Mouse (Mus musculus): ENCODE results near the gene Kat2b. TPM values are rescaled to one million over a fixed set of nuclear protein-coding genes. Genes with fewer than 3 reads are reported as not detected.

The Kat2b gene
- 28.0 TPM for polyA plus RNA-seq (2014; fragmentation: Illumina TruSeq; extraction: RNeasy Lipid Tissue Mini Kit (QIAGEN cat#74804); ENCODE audit: low read depth, low replicate concordance)

GRCm38 (mm10) chr17:53566161-53566918 is at the start of gene Kat2b:
Gene Kat2b (plus strand): TSS chr17:53566861.

GRCm38 (mm10) chr17:53539351-53539750 is 27.3 kb upstream of the Kat2b start, which contains the start of gene Pp2d1:
Gene Pp2d1 (minus strand): TSS chr17:53539451.

GRCm38 (mm10) chr17:53688877-53689802 is 122.5 kb downstream of the Kat2b start, which contains the start of gene Sgo1:
Gene Sgo1 (minus strand): TSS chr17:53689333.

Other genes with a start within 250 kb of the Kat2b start
- gene Efhb, start 103.5 kb upstream of the Kat2b start, polyA plus RNA-seq (2014; fragmentation: Illumina TruSeq; extraction: RNeasy Lipid Tissue Mini Kit (QIAGEN cat#74804); ENCODE audit: low read depth, low replicate concordance) = 1.7 TPM
- gene Rab5a, start 87.6 kb upstream of the Kat2b start, polyA plus RNA-seq (2014; fragmentation: Illumina TruSeq; extraction: RNeasy Lipid Tissue Mini Kit (QIAGEN cat#74804); ENCODE audit: low read depth, low replicate concordance) = 65.4 TPM
- 1.3 TPM for gene Pp2d1, start 27.4 kb upstream of the Kat2b start, polyA plus RNA-seq (2014; fragmentation: Illumina TruSeq; extraction: RNeasy Lipid Tissue Mini Kit (QIAGEN cat#74804); ENCODE audit: low read depth, low replicate concordance)
- gene Sgo1, start 122.5 kb downstream of the Kat2b start, polyA plus RNA-seq (2014; fragmentation: Illumina TruSeq; extraction: RNeasy Lipid Tissue Mini Kit (QIAGEN cat#74804); ENCODE audit: low read depth, low replicate concordance) = 0.60 TPM

Measured in adipose tissue, adult 10 weeks (tissue).